ENCODE assay signal across 13 mouse cellular contexts in the genomic region with DNA sequence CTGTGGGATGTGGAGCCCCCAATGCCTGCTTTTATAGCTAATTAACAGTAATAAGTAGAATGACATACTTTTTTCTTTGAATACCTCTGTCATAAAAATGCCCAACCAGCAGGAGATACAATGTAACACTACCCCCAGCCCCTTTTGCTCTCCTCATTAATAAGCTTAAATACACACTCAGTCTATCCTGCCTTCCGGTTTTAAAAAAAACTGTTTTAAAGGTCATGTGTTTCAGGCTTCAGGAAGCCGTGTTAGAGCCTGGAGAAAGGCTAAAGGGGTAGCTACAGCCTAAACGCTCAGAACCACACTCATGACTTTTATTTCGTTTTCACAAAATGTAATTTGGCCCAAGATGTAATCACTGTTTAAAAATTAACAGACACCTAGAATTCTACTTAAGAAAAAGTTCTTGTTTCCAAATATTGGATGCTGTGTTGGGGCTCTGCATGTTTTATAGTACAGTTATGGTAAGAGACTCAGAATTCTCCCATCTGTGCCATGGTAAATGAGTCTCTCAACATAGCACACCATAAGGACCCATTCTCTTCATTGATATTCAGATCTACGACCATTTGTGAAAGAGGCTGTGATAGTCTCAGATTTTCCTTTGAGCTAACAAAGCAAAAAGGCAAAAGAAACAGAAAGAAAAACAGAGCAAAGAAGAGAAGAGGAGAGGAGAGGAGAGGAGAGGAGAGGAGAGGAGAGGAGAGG.
"Had no signal": no experiment of that assay in that cellular context is flagged by ENCODE, and none has a peak within 500 bp of the region (broad histone marks: within the 10 kb centered on the region; RNA-seq: fewer than 3 reads in every experiment).

No protein-coding gene starts in this region.

- H3K9ac ChIP-seq: kidney, embryonic 15.5 days; limb, embryonic 13.5 days; liver, embryonic 15.5 days; lung, embryonic 14.5 days; midbrain, embryonic 12.5 days; neural tube, embryonic 13.5 days had no signal

- H3K36me3 ChIP-seq: kidney, embryonic 15.5 days; limb, embryonic 13.5 days; liver, embryonic 15.5 days; midbrain, embryonic 12.5 days; neural tube, embryonic 13.5 days had no signal

- ATAC-seq: midbrain, embryonic 16.5 days had no signal

- H3K4me2 ChIP-seq: kidney, embryonic 15.5 days; limb, embryonic 13.5 days; liver, embryonic 15.5 days; lung, embryonic 14.5 days; midbrain, embryonic 12.5 days; neural tube, embryonic 13.5 days had no signal

- H3K4me3 ChIP-seq: kidney, embryonic 15.5 days; left cerebral cortex, adult 2 months; limb, embryonic 13.5 days; liver, embryonic 15.5 days; midbrain, embryonic 12.5 days; neural tube, embryonic 13.5 days had no signal

- H3K9me3 ChIP-seq: kidney, embryonic 15.5 days; limb, embryonic 13.5 days; liver, embryonic 15.5 days; midbrain, embryonic 12.5 days; neural tube, embryonic 13.5 days had no signal

- DNase-seq: kidney, adult 2 months; kidney, postnatal 14 days; lung, embryonic 14.5 days; right cerebral cortex, adult 18-20 months; right cerebral cortex, postnatal 25 days; thymus, postnatal 36 days had no signal

- H3K4me1 ChIP-seq: kidney, embryonic 15.5 days; liver, embryonic 15.5 days had no signal

- H3K27ac ChIP-seq: kidney, embryonic 15.5 days; left cerebral cortex, adult 2 months; limb, embryonic 13.5 days; liver, embryonic 15.5 days; midbrain, embryonic 12.5 days; neural tube, embryonic 13.5 days had no signal

- H3K27me3 ChIP-seq: kidney, embryonic 15.5 days; limb, embryonic 13.5 days; liver, embryonic 15.5 days; midbrain, embryonic 12.5 days; neural tube, embryonic 13.5 days had no signal
